Mouse (Mus musculus) small intestine, adult 2 months (tissue): Measurements from ENCODE around the gene Slc6a9. TPM values are rescaled to one million over a fixed set of nuclear protein-coding genes. Genes with fewer than 3 reads are reported as not detected.

ENCODE experiments used
- H3K27ac ChIP-seq: fragments of 200-500 bp; 2 replicates; pipeline ENCODE4 v1.5.1; 2012; ENCODE audit warnings: low read depth, low read length, control low read depth, inconsistent platforms; ENCODE audit not compliant: insufficient read depth
- H3K27me3 ChIP-seq: fragments of 200-500 bp; 2 replicates; pipeline ENCODE4 v1.6.1; 2012; ENCODE audit warnings: mild to moderate bottlenecking, moderate library complexity, low read length, inconsistent platforms; ENCODE audit not compliant: control insufficient read depth, insufficient read depth
- H3K36me3 ChIP-seq: fragments of 200-500 bp; 2 replicates; pipeline ENCODE4 v1.6.1; 2012; ENCODE audit warnings: mild to moderate bottlenecking, low read length, control low read depth, inconsistent platforms; ENCODE audit not compliant: control insufficient read depth, insufficient read depth
- H3K4me1 ChIP-seq: fragments of 200-500 bp; 2 replicates; pipeline ENCODE4 v1.6.1; 2012; ENCODE audit warnings: low read length, inconsistent platforms, mixed read lengths; ENCODE audit not compliant: control insufficient read depth, insufficient read depth, insufficient read length
- H3K4me3 ChIP-seq: fragments of 200-500 bp; 2 replicates; pipeline ENCODE4 v1.5.1; 2012; ENCODE audit warnings: low read depth, mild to moderate bottlenecking, control low read depth, inconsistent platforms, low read length, moderate library complexity
- CTCF ChIP-seq: fragments of 200-500 bp; IDR thresholded peaks from 2 replicates; pipeline ENCODE4 v1.5.1; 2012; ENCODE audit warnings: low read depth, mild to moderate bottlenecking, control low read depth, inconsistent platforms, low read length, moderate library complexity, mixed read lengths; ENCODE audit not compliant: insufficient replicate concordance, insufficient read length; ENCODE audit errors: extremely low read depth
- POLR2A ChIP-seq: fragments of 200-500 bp; IDR thresholded peaks from 2 replicates; pipeline ENCODE4 v1.6.1; 2012; ENCODE audit warnings: low read depth, mild to moderate bottlenecking, control low read depth, inconsistent platforms, low read length, moderate library complexity
- WGBS: fragments of 180-500 bp; shearing (Covaris S2); methylation state at CpG from one replicate; pipeline ENCODE4 v1.1.7; 2018; 5-methylcytosine and 5-hydroxymethylcytosine counted together
- polyA plus RNA-seq: library from polyadenylated mRNA; depleted of rRNA; stranded (reverse); fragments of >200 nt; gene quantifications from 2 replicates; pipeline ENCODE4 v1.2.3, GENCODE M21; 2012

Gene Slc6a9
- polyA plus RNA-seq, 1 experiment, result 42.8 TPM

GRCm38 (mm10) chr4:117906196-117906595, 71.9 kb downstream of the Slc6a9 start:
- H3K27ac ChIP-seq, result no peak overlapping the region
- H3K4me3 ChIP-seq, result no peak overlapping the region
- 52% methylated on average over 3 of the region's 3 CpGs for WGBS
- no peak for TF ChIP-seq CTCF
- no peak for TF ChIP-seq POLR2A
- H3K27me3 ChIP-seq, result no peaks in the 10 kb centered on the region
- no peaks in the 10 kb centered on the region for H3K4me1 ChIP-seq
- H3K36me3 ChIP-seq, result peaks cover 36% of the 10 kb centered on the region

GRCm38 (mm10) chr4:117908834-117909453, 74.6 kb downstream of the Slc6a9 start:
- H3K36me3 ChIP-seq, result peaks cover 14% of the 10 kb centered on the region; the same call in 1 of the 2 replicates
- H3K4me1 ChIP-seq, result peaks cover 8% of the 10 kb centered on the region
- TF ChIP-seq CTCF (no peak), POLR2A (no peak)
- no peak overlapping the region for H3K4me3 ChIP-seq
- 81% methylated on average over 8 of the region's 8 CpGs for WGBS
- no peaks in the 10 kb centered on the region for H3K27me3 ChIP-seq
- H3K27ac ChIP-seq, result no peak overlapping the region

GRCm38 (mm10) chr4:117912131-117912561, 77.8 kb downstream of the Slc6a9 start:
- Histone ChIP-seq H3K4me1 (peaks cover 13% of the 10 kb centered on the region), H3K27ac (no peak overlapping the region), H3K36me3 (peaks cover 3% of the 10 kb centered on the region; the same call in 1 of the 2 replicates), H3K27me3 (no peaks in the 10 kb centered on the region), H3K4me3 (no peak overlapping the region)
- TF ChIP-seq CTCF (no peak), POLR2A (no peak)
- WGBS, result 96% methylated on average over 13 of the region's 13 CpGs

GRCm38 (mm10) chr4:117912685-117913273, 78.5 kb downstream of the Slc6a9 start:
- Histone ChIP-seq H3K4me3 (no peak overlapping the region), H3K4me1 (peaks cover 15% of the 10 kb centered on the region), H3K27me3 (no peaks in the 10 kb centered on the region), H3K27ac (no peak overlapping the region), H3K36me3 (peaks cover 3% of the 10 kb centered on the region; the same call in 1 of the 2 replicates)
- TF ChIP-seq POLR2A (no peak), CTCF (no peak)
- 71% methylated on average over 7 of the region's 7 CpGs for WGBS

- H3K27me3 ChIP-seq, result no peaks in the 10 kb centered on the region
- no peak overlapping the region for H3K4me3 ChIP-seq
- peaks cover 18% of the 10 kb centered on the region for H3K4me1 ChIP-seq
- no peak for TF ChIP-seq POLR2A
- TF ChIP-seq CTCF, result no peak
- H3K27ac ChIP-seq, result no peak overlapping the region
- H3K36me3 ChIP-seq, result peaks cover 3% of the 10 kb centered on the region; the same call in 1 of the 2 replicates
- WGBS, result 16% methylated on average over 3 of the region's 3 CpGs
These were observed 79.1 kb downstream of the Slc6a9 start for GRCm38 (mm10) chr4:117913421-117913820.

- no peak overlapping the region for H3K27ac ChIP-seq
- H3K36me3 ChIP-seq, result peaks cover 3% of the 10 kb centered on the region; the same call in 1 of the 2 replicates
- H3K4me3 ChIP-seq, result peak overlapping the region; percentile 90
- peaks cover 18% of the 10 kb centered on the region for H3K4me1 ChIP-seq
- H3K27me3 ChIP-seq, result no peaks in the 10 kb centered on the region
- 5% methylated on average over 8 of the region's 8 CpGs for WGBS
- TF ChIP-seq CTCF, result no peak
- no peak for TF ChIP-seq POLR2A
These were observed 79.7 kb downstream of the Slc6a9 start for GRCm38 (mm10) chr4:117914031-117914430.
